Mouse (Mus musculus) bone marrow macrophage, adult 2 months (primary cell): Measurements from ENCODE around the gene Prkca.

ENCODE experiments used
- CTCF ChIP-seq: IDR thresholded peaks from 2 replicates; pipeline ENCODE4 v1.5.1; 2012; ENCODE audit warnings: low read depth, mild to moderate bottlenecking, low read length, moderate library complexity
- POLR2A ChIP-seq: IDR thresholded peaks from 2 replicates; pipeline ENCODE4 v1.6.1; 2012; ENCODE audit warnings: mild to moderate bottlenecking, low read depth, low read length, borderline replicate concordance

- no peak for TF ChIP-seq CTCF
- TF ChIP-seq POLR2A: no peak
Observed at GRCm38 (mm10) chr11:108197427-108198218, 146.1 kb downstream of the Prkca start.
